Mouse (Mus musculus) retina, postnatal 7 days (tissue): Measurements from ENCODE around the gene 4930550L24Rik.

Source experiments
- DNase-seq: peaks from one replicate; pipeline ENCODE4 v3.0.0-alpha.2; 2012; ENCODE audit warnings: low read depth, low spot score

4930550L24Rik gene

GRCm38 (mm10) chrX:58909060-58909459 lies at the start of gene 4930550L24Rik:
4930550L24Rik (plus strand) TSS chrX:58909360.
- no peak for DNase-seq

GRCm38 (mm10) chrX:58900753-58901152 lies 8.4 kb upstream of the 4930550L24Rik start:
- no peak for DNase-seq

GRCm38 (mm10) chrX:58967969-58968368 lies 58.8 kb downstream of the 4930550L24Rik start:
- no peak for DNase-seq
